ENCODE assay signal across 8 mouse cellular contexts in the genomic region with DNA sequence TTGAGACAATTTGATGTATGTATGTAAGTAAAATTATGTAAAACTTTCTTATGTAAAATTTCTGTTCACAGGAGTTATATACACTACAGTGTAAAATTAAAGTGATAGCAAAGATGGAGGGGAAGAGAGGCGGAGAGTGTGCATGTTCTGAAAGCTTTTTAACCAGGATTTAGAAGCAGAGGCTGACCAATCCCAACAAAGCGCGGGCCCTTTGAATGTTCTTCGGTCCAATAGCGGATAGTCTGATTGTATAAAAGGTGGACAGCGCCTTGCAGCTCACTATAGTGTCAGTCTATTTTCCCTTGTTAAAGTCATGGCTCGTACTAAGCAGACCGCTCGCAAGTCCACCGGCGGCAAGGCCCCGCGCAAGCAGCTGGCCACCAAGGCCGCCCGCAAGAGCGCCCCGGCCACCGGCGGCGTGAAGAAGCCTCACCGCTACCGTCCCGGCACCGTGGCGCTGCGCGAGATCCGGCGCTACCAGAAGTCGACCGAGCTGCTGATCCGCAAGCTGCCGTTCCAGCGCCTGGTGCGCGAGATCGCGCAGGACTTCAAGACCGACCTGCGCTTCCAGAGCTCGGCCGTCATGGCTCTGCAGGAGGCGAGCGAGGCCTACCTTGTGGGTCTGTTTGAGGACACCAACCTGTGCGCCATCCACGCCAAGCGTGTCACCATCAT. TPM values are rescaled to one million over a fixed set of nuclear protein-coding genes. Genes with fewer than 3 reads are reported as not detected.
DNase-seq lines count a peak whose midpoint lies in the region; ATAC-seq lines count a peak whose summit lies in the region.
"Not testable (repeated sequence)": the region's sequence is repeated elsewhere in the genome, so short reads cannot be mapped to it uniquely, and the experiment has no call there.

A gene (plus strand): TSS at position 201 of the 675 bp plus-strand sequence.

- not testable (repeated sequence) for H3K36me3 ChIP-seq in heart, embryonic 15.5 days; liver, embryonic 13.5 days; stomach, embryonic 15.5 days

- ATAC-seq in heart, embryonic 15.5 days (replicated peaks; ENCODE audit: insufficient number of reproducible peaks, insufficient read depth, low FRiP score, low read depth) = peak; percentile 83
- ATAC-seq in liver, embryonic 13.5 days (ENCODE audit: low read depth) = peak; percentile 79
- ATAC-seq in stomach, embryonic 15.5 days (ENCODE audit: insufficient read depth, low FRiP score, low read depth) = peak; percentile 87

- not testable (repeated sequence) for H3K27me3 ChIP-seq in heart, embryonic 15.5 days; liver, embryonic 13.5 days; stomach, embryonic 15.5 days (replicated peaks)

- H3K4me2 ChIP-seq in heart, embryonic 15.5 days = peak within 1 kb of the TSS; percentile 79
- peak within 1 kb of the TSS; percentile 70 for H3K4me2 ChIP-seq in liver, embryonic 13.5 days
- peak within 1 kb of the TSS; percentile 58 for H3K4me2 ChIP-seq in stomach, embryonic 15.5 days

- DNase-seq in CD4-positive helper T cell, adult 2 months (ENCODE audit: low read depth, low spot score) = peak; percentile 85
- DNase-seq in c-Kit-negative CD71-positive TER-119-positive erythroid progenitor cells, embryonic 14.5 days (ENCODE audit: low read depth, low spot score) = peak; percentile 96
- DNase-seq in fibroblast of lung, adult 2 months (ENCODE audit: low read depth) = peak; percentile 83
- DNase-seq in kidney, postnatal 14 days = peak; percentile 92
- peak; percentile 89 for DNase-seq in liver, embryonic 13.5 days
- DNase-seq in natural killer cell, adult 2 months (ENCODE audit: low spot score in 2 of 2) = peak; percentile 77 to 81

- under 1% methylated on average over 16 of the region's 47 CpGs for WGBS in heart, embryonic 15.5 days
- under 1% methylated on average over 20 of the region's 47 CpGs for WGBS in liver, embryonic 13.5 days (ENCODE audit: insufficient replicate concordance)
- 0% methylated on average over 21 of the region's 47 CpGs for WGBS in stomach, embryonic 15.5 days

- H3K4me1 ChIP-seq in heart, embryonic 15.5 days (replicated peaks) = peaks cover 15% of the 10 kb centered on the region
- H3K4me1 ChIP-seq in liver, embryonic 13.5 days (replicated peaks) = peaks cover 57% of the 10 kb centered on the region
- not testable (repeated sequence) for H3K4me1 ChIP-seq in stomach, embryonic 15.5 days

- H3K9ac ChIP-seq in heart, embryonic 15.5 days = peak within 1 kb of the TSS; percentile 59
- H3K9ac ChIP-seq in liver, embryonic 13.5 days = peak within 1 kb of the TSS; percentile 85
- peak within 1 kb of the TSS; percentile 44; the same call in 1 of the 2 replicates for H3K9ac ChIP-seq in stomach, embryonic 15.5 days

- H3K27ac ChIP-seq in heart, embryonic 15.5 days = peak within 1 kb of the TSS; percentile 94
- H3K27ac ChIP-seq in liver, embryonic 13.5 days = peak within 1 kb of the TSS; percentile 99
- H3K27ac ChIP-seq in stomach, embryonic 15.5 days = peak within 1 kb of the TSS; percentile 96

- H3K4me3 ChIP-seq in heart, embryonic 15.5 days = peak within 1 kb of the TSS; percentile 50
- peak within 1 kb of the TSS; percentile 56 for H3K4me3 ChIP-seq in liver, embryonic 13.5 days (replicated peaks)
- H3K4me3 ChIP-seq in stomach, embryonic 15.5 days (replicated peaks) = peak within 1 kb of the TSS; percentile 43

- H3K9me3 ChIP-seq in heart, embryonic 15.5 days (replicated peaks); liver, embryonic 13.5 days (replicated peaks); stomach, embryonic 15.5 days: not testable (repeated sequence)

RNA-seq across cellular contexts. Expression of the gene that starts here (rescaled TPM):
- polyA plus RNA-seq in heart, embryonic 15.5 days (2015; fragmentation: Nextera tagmentation; extraction: Ambion mirVana) = 3.1 and 4.7 TPM in 2 replicates
- polyA plus RNA-seq in liver, embryonic 13.5 days (2015; fragmentation: Nextera tagmentation; extraction: Ambion mirVana) = 10.4 and 29.5 TPM in 2 replicates
- 7.4 and 10.6 TPM in 2 replicates for polyA plus RNA-seq in stomach, embryonic 15.5 days (2015; fragmentation: Nextera tagmentation; extraction: Ambion mirVana)

Comparison
In these comparisons a context has a peak if more than half of its experiments do, and no peak if none do; other contexts are left out.
1. Peak in every context shown above with its lines: DNase-seq, ATAC-seq, H3K4me3 ChIP-seq and H3K27ac ChIP-seq.